Comparison of ENCODE assay signal across 12 mouse cellular contexts in genomic region chr3:55774203-55774602, GRCm38 (mm10). TPM values are rescaled to one million over a fixed set of nuclear protein-coding genes. Genes with fewer than 3 reads are reported as not detected.
DNase-seq lines count a peak whose midpoint lies in the region; ATAC-seq lines count a peak whose summit lies in the region.
"Had no signal": no experiment of that assay in that cellular context is flagged by ENCODE, and none has a peak within 500 bp of the region (broad histone marks: within the 10 kb centered on the region; RNA-seq: fewer than 3 reads in every experiment).

No protein-coding gene starts in this region.

- H3K9me3 ChIP-seq in midbrain, embryonic 16.5 days (replicated peaks; ENCODE audit: control insufficient read depth, low read length, poor library complexity, severe bottlenecking), result no peaks in the 10 kb centered on the region
- H3K9me3 ChIP-seq: heart, embryonic 13.5 days; liver, embryonic 13.5 days had no signal

- H3K4me3 ChIP-seq in midbrain, embryonic 16.5 days (ENCODE audit: low read depth, low read length), result no peak overlapping the region
- H3K4me3 ChIP-seq: heart, embryonic 13.5 days; liver, embryonic 13.5 days had no signal

- intact Hi-C loops in gastrocnemius, postnatal 14 days (cut with DNase I; ENCODE audit: low total_unique reads), result no loop called here

- DNase-seq in gastrocnemius, postnatal 14 days, result peak; percentile 25
- DNase-seq in gastrocnemius, postnatal 4 days (ENCODE audit: low spot score in 2 of 2), result no peak
- peak; percentile 74 for DNase-seq in cerebellum, adult 11-12 months
- peak; percentile 72 to 74 for DNase-seq in cerebellum, postnatal 25 days
- DNase-seq in thymus, postnatal 14 days, result no peak
- DNase-seq in heart, adult 8-10 months (ENCODE audit: low spot score), result no peak
- DNase-seq: kidney, postnatal 14 days; liver, embryonic 13.5 days; thymus, postnatal 25 days had no signal

- peaks cover 19% of the 10 kb centered on the region for H3K4me1 ChIP-seq in midbrain, embryonic 16.5 days (ENCODE audit: control insufficient read depth, insufficient read depth, low read length)
- H3K4me1 ChIP-seq: liver, embryonic 13.5 days had no signal

- no peaks in the 10 kb centered on the region; the same call in 1 of the 2 replicates for H3K36me3 ChIP-seq in midbrain, embryonic 16.5 days (ENCODE audit: control insufficient read depth, insufficient read depth, low read length)
- H3K36me3 ChIP-seq: heart, embryonic 13.5 days; liver, embryonic 13.5 days had no signal

- no peak overlapping the region for H3K4me2 ChIP-seq in midbrain, embryonic 16.5 days (ENCODE audit: low read length)
- H3K4me2 ChIP-seq: heart, embryonic 13.5 days; liver, embryonic 13.5 days had no signal

- H3K27ac ChIP-seq in midbrain, embryonic 16.5 days (ENCODE audit: low read length), result peak overlapping the region; percentile 73
- H3K27ac ChIP-seq: heart, embryonic 13.5 days; liver, embryonic 13.5 days had no signal

- ATAC-seq in midbrain, embryonic 16.5 days, result 0 out of 2 replicates have a peak, but pooled peaks have one; percentile 43
- ATAC-seq: inflammation-experienced regulatory T-cells, adult 6 months had no signal

- H3K27me3 ChIP-seq in midbrain, embryonic 16.5 days (ENCODE audit: control insufficient read depth, insufficient read depth, low read depth, low read length), result no peaks in the 10 kb centered on the region

- 42% methylated on average over 6 of the region's 6 CpGs for WGBS in midbrain, embryonic 16.5 days

- H3K9ac ChIP-seq in midbrain, embryonic 16.5 days (ENCODE audit: low read depth, low read length), result no peak overlapping the region
- H3K9ac ChIP-seq: heart, embryonic 13.5 days; liver, embryonic 13.5 days had no signal

RNA-seq across cellular contexts. Expression of gene Mab21l1, which starts 8.1 kb away (rescaled TPM):
- total RNA-seq in gastrocnemius, postnatal 14 days (2021), result 1 to 10 TPM; 1.8 to 2.2 TPM
- total RNA-seq in gastrocnemius, postnatal 4 days (2021), result 1 to 10 TPM; 4.6 to 5.1 TPM
- polyA plus RNA-seq in midbrain, embryonic 16.5 days (2015; fragmentation: Nextera tagmentation; extraction: Ambion mirVana), result 136 and 156 TPM in 2 replicates
- under 1 TPM in 1 of 4 experiments, not detected in 3; 0.12 TPM for total RNA-seq in heart, adult 8-10 months (2022)
- polyA plus RNA-seq: inflammation-experienced regulatory T-cells, adult 6 months had no signal

Comparison
In these comparisons a context has a peak if more than half of its experiments do, and no peak if none do; other contexts are left out.
1. DNase-seq: peak in gastrocnemius, postnatal 14 days (single experiment), cerebellum, adult 11-12 months (single experiment) and cerebellum, postnatal 25 days (2 of 2); none in gastrocnemius, postnatal 4 days (0 of 2), thymus, postnatal 14 days (single experiment) and heart, adult 8-10 months (single experiment).